Mouse (Mus musculus) forebrain, embryonic 16.5 days (tissue): Measurements from ENCODE around the gene Gm38100. TPM values are rescaled to one million over a fixed set of nuclear protein-coding genes. Genes with fewer than 3 reads are reported as not detected.

Experiments used
- ATAC-seq: fragments of 200-750 bp; cut with Nextera tagmentation; 2 replicates; pipeline ENCODE4 v1.8.0; 2017; ENCODE audit warnings: mild to moderate bottlenecking, moderate library complexity
- H3K27ac ChIP-seq: fragments of 300-500 bp; sonication (generic); 2 replicates; pipeline ENCODE4 v1.5.1; 2014; ENCODE audit warnings: low read length, control low read depth
- H3K27me3 ChIP-seq: fragments of 300-500 bp; sonication (generic); replicated peaks from 2 replicates; pipeline ENCODE4 v1.6.1; 2014; ENCODE audit warnings: low read length; ENCODE audit not compliant: control insufficient read depth, insufficient read depth
- H3K36me3 ChIP-seq: fragments of 300-500 bp; sonication (generic); 2 replicates; pipeline ENCODE4 v1.6.1; 2014; ENCODE audit not compliant: control insufficient read depth, insufficient read depth
- H3K4me1 ChIP-seq: fragments of 300-500 bp; sonication (generic); replicated peaks from 2 replicates; pipeline ENCODE4 v1.6.1; 2014; ENCODE audit warnings: low read length; ENCODE audit not compliant: control insufficient read depth, insufficient read depth
- H3K4me2 ChIP-seq: fragments of 300-500 bp; sonication (generic); 2 replicates; pipeline ENCODE4 v1.6.1; 2014; ENCODE audit warnings: mild to moderate bottlenecking, low read length, control low read depth
- H3K4me3 ChIP-seq: fragments of 300-500 bp; sonication (generic); replicated peaks from 2 replicates; pipeline ENCODE4 v1.5.1; 2014; ENCODE audit warnings: mild to moderate bottlenecking, low read length, control low read depth
- H3K9ac ChIP-seq: fragments of 300-500 bp; sonication (generic); replicated peaks from 2 replicates; pipeline ENCODE4 v1.6.1; 2014; ENCODE audit warnings: low read depth, low read length, control low read depth
- H3K9me3 ChIP-seq: fragments of 300-500 bp; sonication (generic); 2 replicates; pipeline ENCODE4 v1.6.1; 2016; ENCODE audit warnings: low read length; ENCODE audit not compliant: control insufficient read depth
- WGBS: fragments of 180-500 bp; shearing (Covaris S2); extraction: QIAGEN DNeasy Blood & Tissue Kit; methylation state at CpG from one replicate; pipeline ENCODE4 v1.1.7; 2014; 5-methylcytosine and 5-hydroxymethylcytosine counted together
- polyA plus RNA-seq: library from polyadenylated mRNA; unstranded; fragments of >200 nt; fragmentation: Nextera tagmentation; extraction: Ambion mirVana; gene quantifications from 2 replicates; pipeline ENCODE4 v1.2.1, GENCODE M21; 2015

The Gm38100 gene
- 0.27 TPM in 1 of 2 replicates, not detected in the other for polyA plus RNA-seq

- ATAC-seq: no peak
- WGBS: 89% methylated on average over 9 of the region's 9 CpGs
These were observed at the start of gene Gm38100 for GRCm38 (mm10) chr1:175920029-175920428. Gene Gm38100 (plus strand): TSS chr1:175920329.

DNA sequence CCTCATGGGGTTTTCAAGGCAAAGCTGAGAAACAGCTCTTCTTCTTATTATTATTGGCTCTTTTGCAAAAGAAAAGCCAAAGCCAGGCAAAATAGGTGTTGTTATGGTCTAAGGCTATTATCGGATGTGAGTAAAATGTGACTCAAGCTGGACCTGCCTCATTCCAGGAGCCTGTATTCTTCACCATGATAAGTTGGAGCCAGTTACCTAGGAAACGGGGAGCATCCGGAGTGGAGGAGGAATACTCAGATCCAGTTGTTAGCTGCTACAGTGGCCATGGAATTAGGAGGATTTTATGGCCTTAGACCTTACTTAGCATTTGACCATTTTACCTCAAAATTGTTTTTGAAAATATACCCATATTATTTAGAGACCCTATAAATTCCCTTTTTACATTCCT is 49.4 kb upstream of the Gm38100 start:
- Histone ChIP-seq H3K4me2 (no peak overlapping the region), H3K27ac (no peak overlapping the region), H3K27me3 (no peaks in the 10 kb centered on the region), H3K9me3 (no peaks in the 10 kb centered on the region), H3K4me3 (no peak overlapping the region), H3K36me3 (no peaks in the 10 kb centered on the region), H3K9ac (no peak overlapping the region), H3K4me1 (no peaks in the 10 kb centered on the region)
- WGBS: 77% methylated on average over 3 of the region's 3 CpGs
- no peak for ATAC-seq

More at GRCm38 (mm10) chr1:175920029-175920428, at the start of gene Gm38100:
- H3K27ac ChIP-seq: no peak within 1 kb of the TSS
- H3K4me1 ChIP-seq: no peaks in the 10 kb centered on the region
- H3K27me3 ChIP-seq: no peaks in the 10 kb centered on the region
- no peak within 1 kb of the TSS for H3K4me3 ChIP-seq
- no peak within 1 kb of the TSS for H3K4me2 ChIP-seq
- no peak within 1 kb of the TSS for H3K9ac ChIP-seq
- no peaks in the 10 kb centered on the region for H3K9me3 ChIP-seq
- H3K36me3 ChIP-seq: no peaks in the 10 kb centered on the region

- no peak overlapping the region for H3K9ac ChIP-seq
- no peak overlapping the region for H3K27ac ChIP-seq
- WGBS: 80% methylated on average over 6 of the region's 6 CpGs
- H3K4me2 ChIP-seq: no peak overlapping the region
- no peak overlapping the region for H3K4me3 ChIP-seq
- ATAC-seq: no peak
- no peaks in the 10 kb centered on the region for H3K4me1 ChIP-seq
- H3K27me3 ChIP-seq: no peaks in the 10 kb centered on the region
- no peaks in the 10 kb centered on the region for H3K9me3 ChIP-seq
- no peaks in the 10 kb centered on the region for H3K36me3 ChIP-seq
These were observed 47.9 kb upstream of the Gm38100 start for GRCm38 (mm10) chr1:175872028-175872816.

- Histone ChIP-seq H3K9me3 (no peaks in the 10 kb centered on the region), H3K36me3 (no peaks in the 10 kb centered on the region), H3K27me3 (no peaks in the 10 kb centered on the region), H3K4me3 (peak within 1 kb of the TSS; percentile 80), H3K4me1 (peaks cover 12% of the 10 kb centered on the region), H3K9ac (peak within 1 kb of the TSS; percentile 80), H3K27ac (peak within 1 kb of the TSS; percentile 77), H3K4me2 (peak within 1 kb of the TSS; percentile 95)
- under 1% methylated on average over 66 of the region's 66 CpGs for WGBS
- peak; percentile 98 for ATAC-seq
These were observed 39.5 kb upstream of the Gm38100 start, which contains the start of gene Exo1 for GRCm38 (mm10) chr1:175880453-175881296. Gene Exo1 (plus strand): TSS chr1:175880581.

GRCm38 (mm10) chr1:175883398-175883797 is 36.7 kb upstream of the Gm38100 start:
- no peaks in the 10 kb centered on the region for H3K36me3 ChIP-seq
- H3K27me3 ChIP-seq: no peaks in the 10 kb centered on the region
- no peak for ATAC-seq
- H3K4me3 ChIP-seq: no peak overlapping the region
- H3K4me1 ChIP-seq: peaks cover 12% of the 10 kb centered on the region
- H3K4me2 ChIP-seq: no peak overlapping the region
- H3K9ac ChIP-seq: no peak overlapping the region
- no peak overlapping the region for H3K27ac ChIP-seq
- no peaks in the 10 kb centered on the region for H3K9me3 ChIP-seq
- WGBS: 69% methylated on average over 3 of the region's 3 CpGs

DNA sequence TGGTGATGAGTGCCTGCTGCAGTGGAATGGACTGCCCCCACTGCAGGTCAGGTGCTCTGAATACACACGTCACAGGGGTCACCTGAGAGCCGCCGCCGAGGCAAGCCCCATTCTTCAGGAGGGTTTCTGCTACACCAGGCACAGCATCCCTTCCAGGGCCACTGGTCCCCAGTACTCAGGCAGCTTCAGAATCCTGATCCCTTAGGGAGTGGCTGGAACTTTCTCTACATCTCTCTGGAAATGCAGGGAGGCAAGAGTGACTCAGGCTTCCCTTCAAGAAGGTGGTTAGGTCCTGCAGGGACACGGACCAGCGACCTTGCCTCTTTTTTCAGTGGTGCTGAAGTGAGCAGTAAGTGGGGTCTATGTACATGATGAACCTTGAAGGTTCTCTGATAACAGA is 26.9 kb upstream of the Gm38100 start:
- Histone ChIP-seq H3K27ac (no peak overlapping the region), H3K4me2 (no peak overlapping the region), H3K4me3 (no peak overlapping the region), H3K9me3 (no peaks in the 10 kb centered on the region), H3K36me3 (no peaks in the 10 kb centered on the region), H3K27me3 (no peaks in the 10 kb centered on the region), H3K9ac (no peak overlapping the region), H3K4me1 (no peaks in the 10 kb centered on the region)
- WGBS: 88% methylated on average over 6 of the region's 6 CpGs
- no peak for ATAC-seq

- ATAC-seq: no peak
- no peak overlapping the region for H3K4me3 ChIP-seq
- no peak overlapping the region for H3K27ac ChIP-seq
- no peaks in the 10 kb centered on the region for H3K36me3 ChIP-seq
- H3K4me1 ChIP-seq: no peaks in the 10 kb centered on the region
- H3K9ac ChIP-seq: no peak overlapping the region
- no peaks in the 10 kb centered on the region for H3K9me3 ChIP-seq
- H3K4me2 ChIP-seq: no peak overlapping the region
- WGBS: 94% methylated on average over 12 of the region's 12 CpGs
- H3K27me3 ChIP-seq: no peaks in the 10 kb centered on the region
These were observed 26.4 kb upstream of the Gm38100 start for GRCm38 (mm10) chr1:175893726-175894125.

GRCm38 (mm10) chr1:175911207-175911606 is 8.9 kb upstream of the Gm38100 start:
- WGBS: 88% methylated on average over 2 of the region's 2 CpGs
- no peaks in the 10 kb centered on the region for H3K36me3 ChIP-seq
- no peaks in the 10 kb centered on the region for H3K4me1 ChIP-seq
- H3K9me3 ChIP-seq: no peaks in the 10 kb centered on the region
- H3K9ac ChIP-seq: no peak overlapping the region
- H3K4me3 ChIP-seq: no peak overlapping the region
- no peak overlapping the region for H3K4me2 ChIP-seq
- no peak overlapping the region for H3K27ac ChIP-seq
- ATAC-seq: no peak
- no peaks in the 10 kb centered on the region for H3K27me3 ChIP-seq

DNA sequence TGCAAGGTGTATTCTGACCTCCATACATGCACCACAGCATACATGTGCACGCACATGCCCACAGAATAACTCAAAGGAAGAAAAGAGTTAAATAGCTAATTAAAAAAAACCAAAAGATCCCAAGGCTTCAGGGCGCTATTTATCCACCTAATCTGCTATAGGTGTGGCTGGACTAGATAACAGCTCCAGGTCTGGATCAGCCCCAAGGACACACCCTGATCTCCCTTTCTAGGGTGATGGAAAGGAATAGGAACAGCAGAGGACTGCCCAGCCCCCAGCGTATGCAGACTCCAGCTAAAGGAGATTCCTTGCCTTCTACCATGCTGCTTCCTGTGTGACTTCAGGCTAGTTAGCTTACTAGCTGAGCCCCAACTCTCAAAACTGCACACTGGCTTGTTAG is 8.1 kb upstream of the Gm38100 start:
- no peak for ATAC-seq
- H3K4me1 ChIP-seq: no peaks in the 10 kb centered on the region
- no peaks in the 10 kb centered on the region for H3K9me3 ChIP-seq
- H3K27me3 ChIP-seq: no peaks in the 10 kb centered on the region
- no peak overlapping the region for H3K4me3 ChIP-seq
- no peak overlapping the region for H3K4me2 ChIP-seq
- WGBS: 88% methylated on average over 3 of the region's 3 CpGs
- H3K27ac ChIP-seq: no peak overlapping the region
- no peak overlapping the region for H3K9ac ChIP-seq
- no peaks in the 10 kb centered on the region for H3K36me3 ChIP-seq
